In the genomic region with DNA sequence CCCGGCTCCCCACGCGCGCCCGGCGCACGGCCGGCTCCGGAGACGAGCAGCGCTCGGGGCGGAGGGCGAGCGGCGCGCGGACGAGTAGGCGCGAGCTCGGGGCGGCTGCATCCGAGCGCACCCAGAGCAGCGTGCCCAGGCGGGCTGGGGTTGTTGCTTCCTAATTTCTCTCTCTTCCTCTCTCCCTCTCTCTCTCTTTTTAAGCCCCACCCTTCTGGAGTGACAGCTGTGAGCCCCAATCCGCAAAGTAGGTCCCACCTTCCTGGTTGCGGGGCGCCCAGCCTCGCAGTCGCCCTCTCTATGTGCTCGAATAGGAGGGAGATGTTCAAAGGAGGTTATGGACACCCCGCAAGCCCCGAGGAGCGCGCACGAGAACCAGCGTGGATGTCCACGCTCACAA, we compare ENCODE assay signal across 11 mouse cellular contexts. TPM values are rescaled to one million over a fixed set of nuclear protein-coding genes. Genes with fewer than 3 reads are reported as not detected.
DNase-seq lines count a peak whose midpoint lies in the region; ATAC-seq lines count a peak whose summit lies in the region.
"Had no signal": no experiment of that assay in that cellular context is flagged by ENCODE, and none has a peak within 500 bp of the region (broad histone marks: within the 10 kb centered on the region; RNA-seq: fewer than 3 reads in every experiment).

A gene (minus strand): TSS at position 162 of the 400 bp plus-strand sequence.

- H3K4me3 ChIP-seq in heart, embryonic 13.5 days = peak within 1 kb of the TSS; percentile 37
- peak within 1 kb of the TSS; percentile 49 for H3K4me3 ChIP-seq in forebrain, embryonic 13.5 days
- H3K4me3 ChIP-seq in stomach, embryonic 16.5 days (replicated peaks; ENCODE audit: low read length) = peak within 1 kb of the TSS; percentile 15
- H3K4me3 ChIP-seq: erythroblast, embryonic 14.5 days had no signal

- 1% methylated on average over 39 of the region's 40 CpGs for WGBS in heart, embryonic 13.5 days
- under 1% methylated on average over 39 of the region's 40 CpGs for WGBS in forebrain, embryonic 13.5 days
- 2% methylated on average over 40 of the region's 40 CpGs for WGBS in stomach, embryonic 16.5 days

- H3K36me3 ChIP-seq in heart, embryonic 13.5 days = no peaks in the 10 kb centered on the region
- H3K36me3 ChIP-seq in forebrain, embryonic 13.5 days (ENCODE audit: poor library complexity, severe bottlenecking) = no peaks in the 10 kb centered on the region
- H3K36me3 ChIP-seq in stomach, embryonic 16.5 days (ENCODE audit: control insufficient read depth, insufficient read depth, low read length) = no peaks in the 10 kb centered on the region

- no peak within 1 kb of the TSS for H3K9ac ChIP-seq in heart, embryonic 13.5 days
- peak within 1 kb of the TSS; percentile 63 for H3K9ac ChIP-seq in forebrain, embryonic 13.5 days
- no peak within 1 kb of the TSS for H3K9ac ChIP-seq in stomach, embryonic 16.5 days (ENCODE audit: low read length)

- no peaks in the 10 kb centered on the region for H3K9me3 ChIP-seq in heart, embryonic 13.5 days
- H3K9me3 ChIP-seq in forebrain, embryonic 13.5 days (replicated peaks) = no peaks in the 10 kb centered on the region
- no peaks in the 10 kb centered on the region for H3K9me3 ChIP-seq in stomach, embryonic 16.5 days (replicated peaks; ENCODE audit: control insufficient read depth, low read length)

- no peak for ATAC-seq in heart, embryonic 13.5 days (ENCODE audit: extremely low read depth, insufficient number of reproducible peaks, low FRiP score, low TSS enrichment)
- no peak for ATAC-seq in forebrain, embryonic 13.5 days
- ATAC-seq in stomach, embryonic 16.5 days (ENCODE audit: insufficient read depth, low FRiP score) = no peak

- peak within 1 kb of the TSS; percentile 60 for H3K4me2 ChIP-seq in heart, embryonic 13.5 days
- H3K4me2 ChIP-seq in forebrain, embryonic 13.5 days = peak within 1 kb of the TSS; percentile 82
- peak within 1 kb of the TSS; percentile 42 for H3K4me2 ChIP-seq in stomach, embryonic 16.5 days (ENCODE audit: low read depth, low read length)

- no peaks in the 10 kb centered on the region for H3K4me1 ChIP-seq in heart, embryonic 13.5 days
- H3K4me1 ChIP-seq in forebrain, embryonic 13.5 days = peaks cover 12% of the 10 kb centered on the region
- H3K4me1 ChIP-seq in stomach, embryonic 16.5 days (ENCODE audit: control insufficient read depth, insufficient read depth, low read length) = no peaks in the 10 kb centered on the region

- peaks cover 83% of the 10 kb centered on the region for H3K27me3 ChIP-seq in heart, embryonic 13.5 days (replicated peaks)
- peaks cover 67% of the 10 kb centered on the region for H3K27me3 ChIP-seq in forebrain, embryonic 13.5 days
- peaks cover 42% of the 10 kb centered on the region for H3K27me3 ChIP-seq in stomach, embryonic 16.5 days (ENCODE audit: control insufficient read depth, insufficient read depth, low read length)

- H3K27ac ChIP-seq in heart, embryonic 13.5 days (replicated peaks) = no peak within 1 kb of the TSS
- H3K27ac ChIP-seq in forebrain, embryonic 13.5 days = no peak within 1 kb of the TSS
- H3K27ac ChIP-seq in stomach, embryonic 16.5 days (ENCODE audit: low read length) = no peak within 1 kb of the TSS

- DNase-seq in heart, adult 8-10 months (ENCODE audit: low spot score) = no peak
- DNase-seq in layer of hippocampus, postnatal 10 days (ENCODE audit: low spot score in 2 of 2) = peak; percentile 60 to 73
- peak; percentile 11 to 35 for DNase-seq in lung, postnatal 4 days
- no peak for DNase-seq in gastrocnemius, postnatal 4 days (ENCODE audit: low spot score in 2 of 2)
- DNase-seq in kidney, postnatal 14 days = no peak

RNA-seq across cellular contexts. Expression of the gene that starts here (rescaled TPM):
- 0.08 and 0.11 TPM in 2 replicates for polyA plus RNA-seq in heart, embryonic 13.5 days (2015; fragmentation: Nextera tagmentation; extraction: Ambion mirVana)
- not detected for total RNA-seq in heart, adult 8-10 months (2022)
- 0.57 TPM in 2 replicates for polyA plus RNA-seq in forebrain, embryonic 13.5 days (2015; fragmentation: Nextera tagmentation; extraction: Ambion mirVana)
- 10 to 100 TPM; 14.3 to 16.3 TPM for total RNA-seq in layer of hippocampus, postnatal 10 days (2021)
- 0.06 and 0.11 TPM in 2 replicates for polyA plus RNA-seq in stomach, embryonic 16.5 days (2015; fragmentation: Nextera tagmentation; extraction: Ambion mirVana)
- total RNA-seq in gastrocnemius, postnatal 4 days (2021) = under 1 TPM; 0.12 to 0.18 TPM
- polyA plus RNA-seq: C2C12; erythroblast, embryonic 14.5 days; spleen, adult 2 months had no signal

Comparison
In these comparisons a context has a peak if more than half of its experiments do, and no peak if none do; other contexts are left out.
1. RNA of the gene that starts here (total RNA-seq): 14.3 to 16.3 TPM in layer of hippocampus, postnatal 10 days; 0.12 to 0.18 TPM in gastrocnemius, postnatal 4 days and not detected in heart, adult 8-10 months; every median in the first group is over 10 times any median in the second.
2. DNase-seq: peak in layer of hippocampus, postnatal 10 days (2 of 2) and lung, postnatal 4 days (2 of 2); none in heart, adult 8-10 months (single experiment), gastrocnemius, postnatal 4 days (0 of 2) and kidney, postnatal 14 days (single experiment).
3. Peak in every context shown above with its lines, with median percentiles within 50 percentile points of each other: H3K4me2 ChIP-seq and H3K4me3 ChIP-seq.